Comparison of ENCODE assay signal across 10 mouse cellular contexts in the genomic region with DNA sequence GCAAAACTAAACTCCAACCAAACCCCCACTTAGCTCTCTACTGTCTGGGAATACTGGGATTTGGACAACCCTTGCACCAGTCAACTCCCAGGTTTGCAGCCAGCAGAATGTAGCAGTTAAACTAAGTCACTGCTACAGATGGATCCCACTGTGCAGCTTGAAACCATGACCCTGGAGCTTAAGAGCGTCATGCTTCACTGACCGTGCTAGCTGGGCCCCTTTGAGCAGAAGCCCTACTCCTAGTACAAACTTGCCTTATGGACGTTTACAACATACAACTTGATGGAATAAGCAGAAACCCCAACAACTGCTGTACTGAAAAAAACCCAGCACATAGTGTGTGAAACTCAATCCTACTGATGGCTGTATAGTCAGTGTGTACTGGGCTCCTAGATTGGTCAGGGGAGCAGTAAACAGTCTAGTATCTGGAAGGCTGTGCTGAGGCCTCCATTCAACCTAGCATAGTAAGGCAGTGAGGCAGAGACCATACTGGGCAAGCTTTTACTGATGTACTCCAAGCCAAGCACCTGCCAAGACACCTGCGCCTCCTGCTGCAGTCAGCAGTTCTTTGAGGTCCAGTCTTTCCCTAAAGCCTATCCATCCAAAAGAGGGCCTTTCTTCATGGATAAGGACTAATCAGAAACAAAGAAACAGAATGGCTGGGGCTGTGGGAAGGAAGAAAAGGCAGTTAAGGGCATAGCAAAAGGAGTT.
A peak's percentile ranks its signal among the peaks of the same experiment; 100 is the strongest.
DNase-seq lines count a peak whose midpoint lies in the region; ATAC-seq and TF ChIP-seq lines count a peak whose summit lies in the region.
"Had no signal": no experiment of that assay in that cellular context is flagged by ENCODE, and none has a peak within 500 bp of the region (broad histone marks: within the 10 kb centered on the region; RNA-seq: fewer than 3 reads in every experiment).

No protein-coding gene starts in this region.

- H3K4me2 ChIP-seq in hindbrain, postnatal 0 days (ENCODE audit: low read depth, low read length), result no peak overlapping the region
- no peak overlapping the region for H3K4me2 ChIP-seq in hindbrain, embryonic 13.5 days
- H3K4me2 ChIP-seq: intestine, embryonic 15.5 days had no signal

- no peak overlapping the region for H3K4me3 ChIP-seq in hindbrain, postnatal 0 days (ENCODE audit: low read length)
- no peak overlapping the region for H3K4me3 ChIP-seq in hindbrain, embryonic 13.5 days
- H3K4me3 ChIP-seq: intestine, embryonic 15.5 days had no signal

- H3K4me1 ChIP-seq in hindbrain, postnatal 0 days (ENCODE audit: insufficient read depth, low read length), result peaks cover 26% of the 10 kb centered on the region
- H3K4me1 ChIP-seq in hindbrain, embryonic 13.5 days (replicated peaks), result peaks cover 22% of the 10 kb centered on the region

- H3K9ac ChIP-seq in hindbrain, postnatal 0 days (replicated peaks; ENCODE audit: low read length), result no peak overlapping the region
- no peak overlapping the region for H3K9ac ChIP-seq in hindbrain, embryonic 13.5 days
- H3K9ac ChIP-seq: intestine, embryonic 15.5 days had no signal

- 59% methylated on average over 4 of the region's 4 CpGs for WGBS in hindbrain, postnatal 0 days
- WGBS in hindbrain, embryonic 13.5 days, result 79% methylated on average over 4 of the region's 4 CpGs

- DNase-seq in hindbrain, postnatal 0 days (ENCODE audit: low spot score), result peak; percentile 23
- DNase-seq in retina, postnatal 1 day, result peak; percentile 23
- no peak for DNase-seq in retina, embryonic 14.5 days (ENCODE audit: low spot score)
- peak; percentile 31 to 61 for DNase-seq in cerebellum, postnatal 14 days
- DNase-seq in B cell, adult 2 months, result no peak
- no peak for DNase-seq in spleen, postnatal 4 days (ENCODE audit: low spot score in 2 of 2)
- DNase-seq: layer of hippocampus, adult 9-11 months had no signal

- no peaks in the 10 kb centered on the region for H3K9me3 ChIP-seq in hindbrain, postnatal 0 days (ENCODE audit: low read length)
- H3K9me3 ChIP-seq in hindbrain, embryonic 13.5 days, result no peaks in the 10 kb centered on the region
- H3K9me3 ChIP-seq: intestine, embryonic 15.5 days had no signal

- no peaks in the 10 kb centered on the region for H3K36me3 ChIP-seq in hindbrain, postnatal 0 days (ENCODE audit: insufficient read depth, low read length)
- peaks cover 8% of the 10 kb centered on the region; the same call in 1 of the 2 replicates for H3K36me3 ChIP-seq in hindbrain, embryonic 13.5 days

- no peak for ATAC-seq in hindbrain, postnatal 0 days
- no peak for ATAC-seq in hindbrain, embryonic 13.5 days (ENCODE audit: low FRiP score)
- ATAC-seq: forebrain, embryonic 16.5 days had no signal

- peak overlapping the region; percentile 22; the same call in 1 of the 2 replicates for H3K27ac ChIP-seq in hindbrain, postnatal 0 days
- no peak overlapping the region for H3K27ac ChIP-seq in hindbrain, embryonic 13.5 days
- H3K27ac ChIP-seq: intestine, embryonic 15.5 days had no signal

- H3K27me3 ChIP-seq in hindbrain, postnatal 0 days (ENCODE audit: insufficient read depth, low read length), result no peaks in the 10 kb centered on the region
- no peaks in the 10 kb centered on the region for H3K27me3 ChIP-seq in hindbrain, embryonic 13.5 days
- H3K27me3 ChIP-seq: intestine, embryonic 15.5 days had no signal

- no peak for TF ChIP-seq CTCF in hindbrain, postnatal 0 days (IDR thresholded peaks at IDR 0.05; ENCODE audit: low read depth)

Comparison
In these comparisons a context has a peak if more than half of its experiments do, and no peak if none do; other contexts are left out.
1. DNase-seq: peak in hindbrain, postnatal 0 days (single experiment), retina, postnatal 1 day (single experiment) and cerebellum, postnatal 14 days (2 of 2); none in retina, embryonic 14.5 days (single experiment), B cell, adult 2 months (0 of 2) and spleen, postnatal 4 days (0 of 2).